Mouse (Mus musculus): ENCODE results near the gene Atp10a.
"Not testable (repeated sequence)": the region's sequence is repeated elsewhere in the genome, so short reads cannot be mapped to it uniquely, and the experiment has no call there.

Atp10a gene

GRCm38 (mm10) chr7:58822147-58822681 lies 166.2 kb downstream of the Atp10a start:
- no peak for DNase-seq

GRCm38 (mm10) chr7:58824686-58825085 lies 168.7 kb downstream of the Atp10a start:
- no peak for DNase-seq

- DNase-seq: no peak
Measured at GRCm38 (mm10) chr7:58829111-58829510, 173.1 kb downstream of the Atp10a start.

- DNase-seq: not testable (repeated sequence)
Measured at GRCm38 (mm10) chr7:58836855-58837606, 181.1 kb downstream of the Atp10a start.

GRCm38 (mm10) chr7:58840367-58840766 lies 184.4 kb downstream of the Atp10a start:
- no peak for DNase-seq

GRCm38 (mm10) chr7:58841066-58841465 lies 185.1 kb downstream of the Atp10a start:
- no peak for DNase-seq

- peak; percentile 49 for DNase-seq
Measured at GRCm38 (mm10) chr7:58842818-58843217, 186.9 kb downstream of the Atp10a start.

GRCm38 (mm10) chr7:58843767-58844445 lies 187.9 kb downstream of the Atp10a start:
- DNase-seq: peak; percentile 91

GRCm38 (mm10) chr7:58844449-58844848 lies 188.5 kb downstream of the Atp10a start:
- no peak for DNase-seq

GRCm38 (mm10) chr7:58858921-58859320 lies 203.0 kb downstream of the Atp10a start:
- no peak for DNase-seq

- DNase-seq: no peak
Measured at GRCm38 (mm10) chr7:58863174-58863573, 207.2 kb downstream of the Atp10a start.

- DNase-seq: no peak
Measured at GRCm38 (mm10) chr7:58866865-58867614, 211.1 kb downstream of the Atp10a start.

GRCm38 (mm10) chr7:58870661-58871060 lies 214.7 kb downstream of the Atp10a start:
- DNase-seq: no peak

GRCm38 (mm10) chr7:58873676-58874075 lies 217.7 kb downstream of the Atp10a start:
- no peak for DNase-seq

Measured in cerebellum, adult 11-12 months (tissue).